Mouse (Mus musculus): ENCODE data around the gene Spag5. TPM values are rescaled to one million over a fixed set of nuclear protein-coding genes. Genes with fewer than 3 reads are reported as not detected.
A peak's percentile ranks its signal among the peaks of the same experiment; 100 is the strongest.

Spag5 gene
- polyA plus RNA-seq (2014; fragmentation: Nextera tagmentation; extraction: Ambion mirVana): 48.3 and 50.3 TPM in 2 replicates

DNA sequence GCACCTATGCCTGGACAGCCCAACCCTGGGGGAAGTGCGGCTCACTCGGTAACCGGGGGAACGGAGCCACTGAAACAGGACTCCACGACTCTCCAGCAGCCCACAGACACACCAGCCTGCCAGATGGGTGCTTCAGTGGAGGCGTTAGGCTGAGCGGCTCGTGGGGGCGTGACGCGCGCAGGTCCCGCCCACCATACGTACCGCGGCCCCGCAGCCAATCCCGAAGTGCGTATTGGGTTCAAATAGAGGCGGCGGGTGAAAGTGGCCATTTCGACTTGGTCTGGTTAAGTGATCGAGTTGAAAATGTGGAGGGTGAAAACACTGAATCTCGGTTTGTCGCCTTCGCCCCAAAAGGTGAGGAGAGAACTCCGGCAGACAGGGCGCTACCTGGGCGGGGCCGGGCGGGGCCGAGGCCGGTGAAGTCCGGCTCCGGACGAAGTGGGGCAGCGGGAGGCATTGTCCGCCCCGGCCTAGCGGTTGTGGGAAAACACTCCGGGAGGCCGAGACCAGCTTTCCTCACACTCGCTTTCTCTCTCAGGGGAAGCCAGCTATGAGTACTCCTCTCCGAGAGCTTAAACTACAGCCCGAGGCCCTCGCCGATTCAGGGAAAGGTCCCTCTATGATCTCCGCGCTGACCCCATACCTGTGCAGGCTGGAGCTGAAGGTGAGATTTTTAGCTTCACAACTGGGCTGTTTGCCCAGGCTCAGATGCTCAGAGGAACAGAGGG, at the start of gene Spag5:
Gene Spag5, plus strand, starts transcription at position 173 of the 728 bp plus-strand sequence.
- H3K9me3 ChIP-seq (ENCODE audit: control insufficient read depth, low read length): no peaks in the 10 kb centered on the region
- peaks cover 16% of the 10 kb centered on the region for H3K36me3 ChIP-seq (ENCODE audit: control insufficient read depth, insufficient read depth, low read length)
- H3K4me3 ChIP-seq (ENCODE audit: low read depth, low read length): peak within 1 kb of the TSS; percentile 84
- H3K27ac ChIP-seq (ENCODE audit: low read depth, low read length): peak within 1 kb of the TSS; percentile 79
- peaks cover 2% of the 10 kb centered on the region; the same call in 1 of the 2 replicates for H3K4me1 ChIP-seq (replicated peaks; ENCODE audit: control insufficient read depth, insufficient read depth, low read length)
- peak within 1 kb of the TSS; percentile 84 for H3K9ac ChIP-seq (ENCODE audit: low read depth, low read length)
- ATAC-seq (replicated peaks; ENCODE audit: low FRiP score) (peak; percentile 99), DNase-seq (ENCODE audit: low spot score) (peak; percentile 89)
- peak within 1 kb of the TSS; percentile 63 for H3K4me2 ChIP-seq
- no peaks in the 10 kb centered on the region for H3K27me3 ChIP-seq (replicated peaks; ENCODE audit: control insufficient read depth, insufficient read depth, low read length)
- under 1% methylated on average over 49 of the region's 49 CpGs for whole genome bisulfite sequencing

DNA sequence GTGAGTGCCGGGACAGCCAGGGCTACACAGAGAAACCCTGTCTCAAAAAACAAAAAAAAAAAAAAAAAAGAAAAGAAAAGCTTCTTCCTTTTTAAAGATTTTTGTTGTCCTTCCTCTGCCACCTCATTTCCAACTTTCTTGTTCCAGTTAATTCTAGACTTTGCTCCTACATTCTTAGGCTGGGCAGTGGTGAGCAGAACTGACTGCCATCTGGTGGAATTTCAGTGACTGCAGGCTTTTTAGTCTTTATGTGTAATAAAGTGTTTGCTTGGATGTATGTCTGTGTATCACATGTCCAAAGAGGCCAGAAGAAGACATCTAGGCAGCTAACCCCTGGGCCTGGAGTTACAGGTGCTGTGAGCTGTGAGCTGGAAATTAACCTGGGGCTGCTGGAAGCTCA, 44.7 kb upstream of the Spag5 start:
- DNase-seq (ENCODE audit: low spot score) (no peak), ATAC-seq (replicated peaks; ENCODE audit: low FRiP score) (no peak)
- WGBS: 92% methylated on average over 1 of the region's 1 CpGs
- Histone ChIP-seq H3K27me3 (replicated peaks; ENCODE audit: control insufficient read depth, insufficient read depth, low read length) (no peaks in the 10 kb centered on the region), H3K36me3 (ENCODE audit: control insufficient read depth, insufficient read depth, low read length) (peaks cover 20% of the 10 kb centered on the region), H3K4me3 (ENCODE audit: low read depth, low read length) (no peak overlapping the region), H3K4me2 (no peak overlapping the region), H3K9ac (ENCODE audit: low read depth, low read length) (no peak overlapping the region), H3K27ac (ENCODE audit: low read depth, low read length) (no peak overlapping the region), H3K9me3 (ENCODE audit: control insufficient read depth, low read length) (no peaks in the 10 kb centered on the region), H3K4me1 (replicated peaks; ENCODE audit: control insufficient read depth, insufficient read depth, low read length) (no peaks in the 10 kb centered on the region)

DNA sequence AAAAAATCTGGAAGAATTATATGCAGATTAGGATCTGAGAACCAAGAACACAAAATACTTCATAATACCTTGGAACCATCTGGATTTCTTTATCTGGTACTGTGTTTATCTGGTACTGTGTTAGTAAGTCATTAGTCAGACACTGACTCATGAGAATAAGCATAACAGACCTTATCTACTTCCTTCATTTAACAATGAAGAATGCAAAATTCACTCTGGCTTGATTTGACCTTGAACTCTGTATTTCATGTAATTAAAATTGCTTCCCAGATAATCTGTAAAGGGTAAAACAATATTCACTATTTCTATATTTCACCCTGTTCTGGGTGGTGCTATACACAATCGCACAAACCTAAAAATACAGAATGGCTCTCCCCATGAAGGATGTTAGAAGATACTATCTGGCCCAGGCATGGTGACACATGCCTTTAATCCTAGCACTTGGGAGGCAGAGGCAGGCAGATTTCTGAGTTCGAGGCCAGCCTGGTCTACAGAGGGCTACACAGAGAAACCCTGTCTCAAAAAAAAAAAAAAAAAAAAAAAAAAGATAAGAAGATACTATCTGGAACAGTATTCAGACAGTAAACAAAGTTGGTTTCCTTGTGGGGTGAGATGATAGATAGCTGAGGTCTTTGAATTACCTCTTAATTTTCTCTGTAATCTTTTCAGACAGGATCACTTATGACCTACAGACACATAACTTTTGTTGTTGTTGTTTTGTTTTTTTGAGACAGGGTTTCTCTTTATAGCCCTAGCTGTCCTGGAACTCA, 40.7 kb upstream of the Spag5 start:
- DNase-seq (ENCODE audit: low spot score) (no peak), ATAC-seq (replicated peaks; ENCODE audit: low FRiP score) (no peak)
- Histone ChIP-seq H3K4me2 (peak overlapping the region; percentile 70), H3K9ac (ENCODE audit: low read depth, low read length) (0 out of 2 replicates have a peak overlapping the region, but pooled peaks have one; percentile 40), H3K4me1 (replicated peaks; ENCODE audit: control insufficient read depth, insufficient read depth, low read length) (peaks cover 10% of the 10 kb centered on the region), H3K36me3 (ENCODE audit: control insufficient read depth, insufficient read depth, low read length) (peaks cover 21% of the 10 kb centered on the region), H3K27ac (ENCODE audit: low read depth, low read length) (no peak overlapping the region), H3K9me3 (ENCODE audit: control insufficient read depth, low read length) (no peaks in the 10 kb centered on the region), H3K27me3 (replicated peaks; ENCODE audit: control insufficient read depth, insufficient read depth, low read length) (no peaks in the 10 kb centered on the region), H3K4me3 (ENCODE audit: low read depth, low read length) (peak overlapping the region; percentile 75)
- WGBS: 78% methylated on average over 2 of the region's 2 CpGs

DNA sequence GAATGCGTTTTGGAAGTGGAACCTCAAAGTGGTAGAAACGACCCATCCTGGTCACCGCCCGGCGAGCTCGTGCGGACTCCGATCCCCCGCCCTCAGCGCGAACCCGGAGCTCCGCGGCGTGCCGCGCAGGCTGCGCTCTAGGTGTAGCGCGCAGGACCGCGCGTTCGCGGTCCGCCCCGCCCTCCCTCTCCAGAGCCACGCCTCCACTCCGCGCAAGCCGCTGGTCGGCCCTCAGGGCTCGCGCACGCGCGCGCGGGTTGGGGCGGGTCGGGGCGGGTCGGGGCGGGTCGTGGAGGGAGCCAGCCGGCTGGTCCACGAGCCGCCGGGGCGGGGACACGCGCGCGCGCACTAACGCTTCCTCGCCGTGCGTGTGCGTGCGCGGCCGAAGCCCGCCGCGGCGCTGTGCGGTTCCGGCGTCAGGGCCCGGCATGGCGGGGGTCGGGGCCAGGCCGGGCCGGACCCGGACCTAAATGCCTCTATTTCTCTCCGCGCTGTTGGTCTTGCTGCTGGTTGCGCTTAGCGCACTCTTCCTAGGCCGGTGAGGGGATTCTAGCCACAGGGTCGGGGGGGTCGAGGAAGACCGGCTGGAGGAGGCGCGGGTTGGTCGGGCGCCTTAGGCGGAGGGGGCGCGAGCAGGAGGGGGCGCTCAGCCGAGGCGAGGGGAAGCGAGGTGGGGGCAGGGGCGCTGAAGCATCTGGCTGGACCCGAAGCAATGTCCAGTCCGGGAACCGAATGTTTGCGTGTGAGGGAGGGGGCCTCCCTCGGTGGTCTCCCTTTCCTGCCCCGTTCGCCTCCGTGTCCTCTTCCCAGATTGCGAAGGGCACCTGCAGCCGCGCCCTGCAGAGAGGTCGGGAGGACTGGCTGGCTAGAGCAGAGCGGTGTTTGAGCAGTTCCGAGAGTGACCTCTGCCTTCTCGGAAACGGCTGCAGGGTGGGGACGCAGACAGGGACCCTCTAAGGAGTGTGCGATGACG, 39.7 kb upstream of the Spag5 start, which contains the start of gene 2610507B11Rik:
Gene 2610507B11Rik, plus strand, starts transcription at position 373 of the 973 bp plus-strand sequence.
- peaks cover 28% of the 10 kb centered on the region for H3K36me3 ChIP-seq (ENCODE audit: control insufficient read depth, insufficient read depth, low read length)
- under 1% methylated on average over 109 of the region's 115 CpGs for WGBS
- DNase-seq (ENCODE audit: low spot score) (peak; percentile 94), ATAC-seq (replicated peaks; ENCODE audit: low FRiP score) (peak; percentile 96)
- peak within 1 kb of the TSS; percentile 75 for H3K4me3 ChIP-seq (ENCODE audit: low read depth, low read length)
- no peaks in the 10 kb centered on the region for H3K9me3 ChIP-seq (ENCODE audit: control insufficient read depth, low read length)
- peak within 1 kb of the TSS; percentile 86 for H3K9ac ChIP-seq (ENCODE audit: low read depth, low read length)
- H3K27me3 ChIP-seq (replicated peaks; ENCODE audit: control insufficient read depth, insufficient read depth, low read length): no peaks in the 10 kb centered on the region
- peak within 1 kb of the TSS; percentile 70 for H3K4me2 ChIP-seq
- peaks cover 10% of the 10 kb centered on the region for H3K4me1 ChIP-seq (replicated peaks; ENCODE audit: control insufficient read depth, insufficient read depth, low read length)
- H3K27ac ChIP-seq (ENCODE audit: low read depth, low read length): peak within 1 kb of the TSS; percentile 78

DNA sequence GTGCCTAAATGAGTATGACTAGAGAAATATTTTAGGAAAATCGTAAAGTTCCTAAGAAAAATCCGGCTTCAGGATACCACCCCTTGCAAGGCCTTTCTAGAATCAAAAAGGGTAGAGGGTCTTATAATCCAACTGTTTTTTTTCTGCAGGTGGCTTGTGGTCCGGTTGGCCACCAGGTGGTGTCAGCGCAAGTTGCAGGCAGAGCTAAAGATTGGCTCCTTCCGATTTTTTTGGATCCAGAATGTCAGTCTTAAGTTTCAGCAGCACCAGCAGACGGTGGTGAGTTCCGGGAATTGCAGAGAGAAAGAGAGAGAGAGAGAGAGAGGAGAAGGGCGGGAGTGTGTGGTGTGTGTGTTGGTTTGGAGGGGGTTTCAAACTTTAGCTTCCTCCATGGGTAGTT, 38.8 kb upstream of the Spag5 start:
- Histone ChIP-seq H3K4me3 (ENCODE audit: low read depth, low read length) (peak overlapping the region; percentile 75), H3K27me3 (replicated peaks; ENCODE audit: control insufficient read depth, insufficient read depth, low read length) (no peaks in the 10 kb centered on the region), H3K9ac (ENCODE audit: low read depth, low read length) (peak overlapping the region; percentile 50; the same call in 1 of the 2 replicates), H3K4me1 (replicated peaks; ENCODE audit: control insufficient read depth, insufficient read depth, low read length) (peaks cover 10% of the 10 kb centered on the region), H3K27ac (ENCODE audit: low read depth, low read length) (no peak overlapping the region), H3K4me2 (peak overlapping the region; percentile 70), H3K36me3 (ENCODE audit: control insufficient read depth, insufficient read depth, low read length) (peaks cover 35% of the 10 kb centered on the region), H3K9me3 (ENCODE audit: control insufficient read depth, low read length) (no peaks in the 10 kb centered on the region)
- DNase-seq (ENCODE audit: low spot score): peak; percentile 46
- ATAC-seq (replicated peaks; ENCODE audit: low FRiP score): no peak
- 2% methylated on average over 8 of the region's 8 CpGs for WGBS

DNA sequence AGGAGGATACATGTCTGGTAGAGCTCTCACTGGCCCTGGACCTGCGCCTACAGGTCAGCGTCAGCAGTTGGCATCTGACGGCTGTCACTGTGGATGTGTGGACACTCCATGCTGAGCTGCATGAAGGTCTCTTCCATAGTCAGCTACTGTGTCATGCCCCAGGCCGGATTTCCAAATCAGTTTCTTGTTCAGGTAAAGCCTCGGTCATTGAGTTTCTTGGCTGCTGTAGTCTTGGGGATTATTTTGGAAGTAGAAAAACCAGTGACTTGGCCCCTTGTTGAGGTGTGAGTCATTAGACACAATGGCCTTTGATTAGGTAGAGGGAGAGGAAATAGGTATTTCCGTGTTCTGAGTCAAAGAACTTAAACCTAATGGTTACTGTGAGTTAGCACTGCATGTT, 35.8 kb upstream of the Spag5 start:
- H3K27ac ChIP-seq (ENCODE audit: low read depth, low read length): no peak overlapping the region
- H3K4me3 ChIP-seq (ENCODE audit: low read depth, low read length): no peak overlapping the region
- 88% methylated on average over 6 of the region's 6 CpGs for WGBS
- peaks cover 55% of the 10 kb centered on the region for H3K36me3 ChIP-seq (ENCODE audit: control insufficient read depth, insufficient read depth, low read length)
- no peaks in the 10 kb centered on the region for H3K27me3 ChIP-seq (replicated peaks; ENCODE audit: control insufficient read depth, insufficient read depth, low read length)
- no peak overlapping the region for H3K4me2 ChIP-seq
- no peaks in the 10 kb centered on the region for H3K9me3 ChIP-seq (ENCODE audit: control insufficient read depth, low read length)
- ATAC-seq (replicated peaks; ENCODE audit: low FRiP score) (no peak), DNase-seq (ENCODE audit: low spot score) (no peak)
- H3K9ac ChIP-seq (ENCODE audit: low read depth, low read length): no peak overlapping the region
- peaks cover 10% of the 10 kb centered on the region for H3K4me1 ChIP-seq (replicated peaks; ENCODE audit: control insufficient read depth, insufficient read depth, low read length)

DNA sequence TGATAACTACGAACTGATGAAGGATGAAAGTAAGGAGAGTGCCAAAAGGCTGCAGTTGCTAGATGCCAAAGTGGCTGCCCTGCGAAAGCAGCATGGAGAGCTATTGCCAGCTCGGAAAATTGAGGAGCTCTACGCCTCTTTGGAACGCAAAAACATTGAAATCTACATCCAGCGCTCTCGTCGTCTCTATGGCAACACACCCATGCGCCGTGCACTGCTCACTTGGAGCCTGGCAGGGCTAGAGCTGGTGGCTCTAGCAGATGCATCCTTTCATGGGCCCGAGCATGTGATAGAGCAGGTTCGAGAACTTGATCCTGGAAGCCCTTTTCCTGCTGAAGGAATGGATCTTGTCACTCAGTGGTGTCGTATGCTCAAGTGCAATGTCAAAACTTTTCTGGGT, 29.3 kb upstream of the Spag5 start:
- H3K9me3 ChIP-seq (ENCODE audit: control insufficient read depth, low read length): no peaks in the 10 kb centered on the region
- H3K27ac ChIP-seq (ENCODE audit: low read depth, low read length): no peak overlapping the region
- no peak overlapping the region for H3K9ac ChIP-seq (ENCODE audit: low read depth, low read length)
- H3K4me3 ChIP-seq (ENCODE audit: low read depth, low read length): no peak overlapping the region
- whole genome bisulfite sequencing: 93% methylated on average over 13 of the region's 13 CpGs
- H3K4me1 ChIP-seq (replicated peaks; ENCODE audit: control insufficient read depth, insufficient read depth, low read length): no peaks in the 10 kb centered on the region
- no peaks in the 10 kb centered on the region for H3K27me3 ChIP-seq (replicated peaks; ENCODE audit: control insufficient read depth, insufficient read depth, low read length)
- no peak for DNase-seq (ENCODE audit: low spot score)
- no peak for ATAC-seq (replicated peaks; ENCODE audit: low FRiP score)
- no peak overlapping the region for H3K4me2 ChIP-seq
- H3K36me3 ChIP-seq (ENCODE audit: control insufficient read depth, insufficient read depth, low read length): peaks cover 76% of the 10 kb centered on the region

DNA sequence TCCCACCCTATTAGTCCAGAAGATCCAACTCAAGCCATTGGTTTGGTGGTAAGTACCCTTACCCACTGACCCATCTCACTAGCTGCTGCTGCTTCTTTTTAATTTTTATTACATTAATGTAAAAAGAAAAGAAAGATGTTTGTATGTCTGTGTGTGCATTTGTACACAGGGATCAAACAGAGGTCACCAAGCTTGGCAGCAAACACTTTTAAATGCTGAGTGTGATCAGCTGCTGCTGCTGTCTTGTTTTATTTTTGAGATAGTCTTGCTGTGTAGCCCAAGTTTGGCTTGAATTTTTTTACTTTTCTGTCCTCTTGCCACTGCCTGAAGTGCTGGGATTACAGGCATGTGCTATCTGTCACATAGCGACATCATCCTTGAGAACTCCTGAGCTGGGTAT, 25.7 kb upstream of the Spag5 start:
- Histone ChIP-seq H3K36me3 (ENCODE audit: control insufficient read depth, insufficient read depth, low read length) (peaks cover 71% of the 10 kb centered on the region), H3K9me3 (ENCODE audit: control insufficient read depth, low read length) (no peaks in the 10 kb centered on the region), H3K27ac (ENCODE audit: low read depth, low read length) (no peak overlapping the region), H3K27me3 (replicated peaks; ENCODE audit: control insufficient read depth, insufficient read depth, low read length) (no peaks in the 10 kb centered on the region), H3K4me1 (replicated peaks; ENCODE audit: control insufficient read depth, insufficient read depth, low read length) (no peaks in the 10 kb centered on the region), H3K9ac (ENCODE audit: low read depth, low read length) (no peak overlapping the region), H3K4me3 (ENCODE audit: low read depth, low read length) (no peak overlapping the region), H3K4me2 (no peak overlapping the region)
- WGBS: 94% methylated on average over 1 of the region's 1 CpGs
- ATAC-seq (replicated peaks; ENCODE audit: low FRiP score) (no peak), DNase-seq (ENCODE audit: low spot score) (no peak)
